In genomic region chr4:33070326-33070725, GRCm38 (mm10) we compare ENCODE assay signal across 20 mouse cellular contexts. TPM values are rescaled to one million over a fixed set of nuclear protein-coding genes. Genes with fewer than 3 reads are reported as not detected.
"Had no signal": no experiment of that assay in that cellular context is flagged by ENCODE, and none has a peak within 500 bp of the region (broad histone marks: within the 10 kb centered on the region; RNA-seq: fewer than 3 reads in every experiment).

No protein-coding gene starts in this region.

- H3K9me3 ChIP-seq: midbrain, embryonic 12.5 days; neural tube, embryonic 13.5 days; neural tube, embryonic 15.5 days had no signal

- H3K4me3 ChIP-seq: midbrain, embryonic 12.5 days; myocyte; neural tube, embryonic 13.5 days; neural tube, embryonic 15.5 days had no signal

- H3K4me2 ChIP-seq: lung, embryonic 14.5 days; midbrain, embryonic 12.5 days; neural tube, embryonic 13.5 days; neural tube, embryonic 15.5 days had no signal

- H3K36me3 ChIP-seq: midbrain, embryonic 12.5 days; neural tube, embryonic 13.5 days; neural tube, embryonic 15.5 days had no signal

- H3K27me3 ChIP-seq: neural tube, embryonic 13.5 days; neural tube, embryonic 15.5 days had no signal

- ATAC-seq: midbrain, embryonic 16.5 days had no signal

- DNase-seq: lung, adult 18-20 months; lung, embryonic 14.5 days; lung, postnatal 10 days; lung, postnatal 4 days; retina, postnatal 1 day; right cerebral cortex, adult 18-20 months; right cerebral cortex, postnatal 25 days; right cerebral cortex, postnatal 4 days; spleen, adult 18-20 months; thymus, adult 18-20 months; thymus, postnatal 14 days; thymus, postnatal 36 days had no signal

- H3K4me1 ChIP-seq: neural tube, embryonic 13.5 days; neural tube, embryonic 15.5 days had no signal

- H3K9ac ChIP-seq: liver, embryonic 14.5 days; lung, embryonic 14.5 days; midbrain, embryonic 12.5 days; neural tube, embryonic 13.5 days; neural tube, embryonic 15.5 days had no signal

- H3K27ac ChIP-seq: liver, embryonic 14.5 days; midbrain, embryonic 12.5 days; neural tube, embryonic 13.5 days; neural tube, embryonic 15.5 days had no signal

RNA-seq across cellular contexts. Expression of gene Gabrr2, which starts 7.5 kb away (rescaled TPM):
- polyA plus RNA-seq: liver, embryonic 16.5 days; neural tube, embryonic 11.5 days had no signal
